Mouse (Mus musculus): ENCODE measurements around the gene Napepld.

DNA sequence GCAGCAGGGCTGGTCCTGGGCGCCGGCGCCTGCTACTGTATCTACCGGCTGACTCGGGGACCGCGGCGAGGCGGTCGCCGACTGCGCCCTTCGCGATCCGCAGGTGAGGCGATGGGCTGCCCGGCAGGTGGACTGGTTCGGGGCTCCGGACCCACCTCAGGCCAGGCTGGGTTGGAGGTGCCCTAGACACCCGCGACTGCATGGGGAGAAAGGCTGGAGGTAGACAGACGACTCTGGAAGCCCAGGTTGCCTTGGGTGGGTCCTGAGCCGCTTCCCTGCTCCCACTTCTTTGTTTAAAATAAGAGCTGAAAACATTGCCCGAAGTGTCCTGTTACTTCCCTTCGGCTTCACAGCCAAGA is 55.1 kb downstream of the Napepld start:
- TF ChIP-seq CTCF (IDR thresholded peaks at IDR 0.05; ENCODE audit: control insufficient read depth, insufficient read depth, insufficient read length): no peak
- no peak for TF ChIP-seq CEBPB (IDR thresholded peaks at IDR 0.05; ENCODE audit: low read depth)

Data from C2C12 (cell line).